Mouse (Mus musculus) fibroblast of lung, adult 2 months (primary cell): Measurements from ENCODE around the gene Gm13420.

Experiments used
- DNase-seq: peaks from one replicate; pipeline ENCODE4 v3.0.0-alpha.2; 2011; ENCODE audit warnings: low read depth

The Gm13420 gene

GRCm38 (mm10) chr2:29701393-29701792 is 50.1 kb downstream of the Gm13420 start:
- no peak for DNase-seq

- no peak for DNase-seq
These were observed 50.6 kb downstream of the Gm13420 start for GRCm38 (mm10) chr2:29700898-29701297.

GRCm38 (mm10) chr2:29698421-29699290 is 52.8 kb downstream of the Gm13420 start:
- DNase-seq = no peak

- no peak for DNase-seq
These were observed 55.2 kb downstream of the Gm13420 start for GRCm38 (mm10) chr2:29696207-29696800.
